Mouse (Mus musculus) urinary bladder, postnatal 36 days (tissue): ENCODE measurements around the gene Plekha7.

Source experiments
- DNase-seq, 2 experiments: peaks; one replicate each; pipeline ENCODE4 v3.0.0; 2022; ENCODE audit warnings: low spot score in 2 of 2, mixed read lengths in 1 of 2

Plekha7 gene

GRCm38 (mm10) chr7:116248536-116248935, 59.6 kb downstream of the Plekha7 start:
- DNase-seq: no peak

GRCm38 (mm10) chr7:116247377-116247729, 60.8 kb downstream of the Plekha7 start:
- no peak for DNase-seq

GRCm38 (mm10) chr7:116246696-116247376, 61.3 kb downstream of the Plekha7 start:
- no peak for DNase-seq

- no peak for DNase-seq
Observed at GRCm38 (mm10) chr7:116245815-116246695, 62.1 kb downstream of the Plekha7 start.

GRCm38 (mm10) chr7:116244302-116245165, 63.6 kb downstream of the Plekha7 start:
- no peak for DNase-seq

GRCm38 (mm10) chr7:116242810-116243209, 65.4 kb downstream of the Plekha7 start:
- DNase-seq: no peak

GRCm38 (mm10) chr7:116241601-116242000, 66.6 kb downstream of the Plekha7 start:
- DNase-seq: no peak

- no peak for DNase-seq
Observed at GRCm38 (mm10) chr7:116240791-116241474, 67.2 kb downstream of the Plekha7 start.

- no peak for DNase-seq
Observed at GRCm38 (mm10) chr7:116240353-116240752, 67.8 kb downstream of the Plekha7 start.

GRCm38 (mm10) chr7:116238320-116238719, 69.9 kb downstream of the Plekha7 start:
- no peak for DNase-seq

GRCm38 (mm10) chr7:116237157-116237981, 70.8 kb downstream of the Plekha7 start:
- DNase-seq: peak in 1 of 2 experiments; percentile 34

GRCm38 (mm10) chr7:116236608-116237007, 71.6 kb downstream of the Plekha7 start:
- no peak for DNase-seq

GRCm38 (mm10) chr7:116234287-116234806, 73.8 kb downstream of the Plekha7 start:
- no peak for DNase-seq

- no peak for DNase-seq
Observed at GRCm38 (mm10) chr7:116230811-116231609, 77.2 kb downstream of the Plekha7 start.

- no peak for DNase-seq
Observed at GRCm38 (mm10) chr7:116226877-116227282, 81.3 kb downstream of the Plekha7 start.

GRCm38 (mm10) chr7:116226316-116226715, 81.9 kb downstream of the Plekha7 start:
- DNase-seq: no peak

GRCm38 (mm10) chr7:116224543-116224942, 83.6 kb downstream of the Plekha7 start:
- DNase-seq: no peak

GRCm38 (mm10) chr7:116223010-116223783, 85.0 kb downstream of the Plekha7 start:
- no peak for DNase-seq
